In genomic region chr15:89173024-89173905, GRCm38 (mm10) we compare ENCODE assay signal across 9 mouse cellular contexts. TPM values are rescaled to one million over a fixed set of nuclear protein-coding genes. Genes with fewer than 3 reads are reported as not detected.
DNase-seq lines count a peak whose midpoint lies in the region; ATAC-seq and TF ChIP-seq lines count a peak whose summit lies in the region.
"Had no signal": no experiment of that assay in that cellular context is flagged by ENCODE, and none has a peak within 500 bp of the region (broad histone marks: within the 10 kb centered on the region; RNA-seq: fewer than 3 reads in every experiment).

No protein-coding gene starts in this region.

- peaks cover 19% of the 10 kb centered on the region for H3K36me3 ChIP-seq in forebrain, embryonic 14.5 days (ENCODE audit: control insufficient read depth, insufficient read depth, low read length)
- no peaks in the 10 kb centered on the region; the same call in 1 of the 2 replicates for H3K36me3 ChIP-seq in liver, postnatal 0 days (replicated peaks; ENCODE audit: insufficient read depth, low read length)

- H3K4me2 ChIP-seq in forebrain, embryonic 14.5 days (ENCODE audit: low read length) = peak overlapping the region; percentile 100
- H3K4me2 ChIP-seq in liver, postnatal 0 days (ENCODE audit: low read depth, low read length) = peak overlapping the region; percentile 91

- under 1% methylated on average over 60 of the region's 65 CpGs for WGBS in forebrain, embryonic 14.5 days
- under 1% methylated on average over 56 of the region's 65 CpGs for WGBS in liver, postnatal 0 days (ENCODE audit: insufficient replicate concordance)
- WGBS in olfactory bulb, adult 2 months = under 1% methylated on average over 65 of the region's 65 CpGs

- peak; percentile 21; the same call in 1 of the 2 replicates for TF ChIP-seq POLR2A in olfactory bulb, adult 2 months (IDR thresholded peaks at IDR 0.05; ENCODE audit: insufficient read depth, low read depth, low read length)

- H3K27ac ChIP-seq in left cerebral cortex, adult 2 months = peak overlapping the region; percentile 85
- H3K27ac ChIP-seq in forebrain, embryonic 14.5 days (ENCODE audit: low read depth, low read length) = peak overlapping the region; percentile 78
- H3K27ac ChIP-seq in liver, postnatal 0 days (ENCODE audit: low read depth) = peak overlapping the region; percentile 84
- peak overlapping the region; percentile 84 for H3K27ac ChIP-seq in olfactory bulb, adult 2 months (ENCODE audit: insufficient read depth, low read depth, low read length)

- intact Hi-C loops in left cerebral cortex, adult 2 months (cut with DNase I) = no loop called here

- no peak for TF ChIP-seq EP300 in liver, postnatal 0 days (IDR thresholded peaks at IDR 0.05; ENCODE audit: low read depth)

- peak; percentile 70 for ATAC-seq in forebrain, embryonic 14.5 days
- peak; percentile 24; the same call in 1 of the 2 replicates for ATAC-seq in liver, postnatal 0 days

- no peaks in the 10 kb centered on the region for H3K27me3 ChIP-seq in forebrain, embryonic 14.5 days (replicated peaks; ENCODE audit: control insufficient read depth, insufficient read depth, low read length)
- peaks cover 11% of the 10 kb centered on the region; the same call in 1 of the 2 replicates for H3K27me3 ChIP-seq in liver, postnatal 0 days (ENCODE audit: insufficient read depth, low read length)

- H3K9ac ChIP-seq in forebrain, embryonic 14.5 days (ENCODE audit: low read length) = peak overlapping the region; percentile 75
- peak overlapping the region; percentile 70 for H3K9ac ChIP-seq in liver, postnatal 0 days (replicated peaks)

- TF ChIP-seq CTCF in left cerebral cortex, adult 2 months (IDR thresholded peaks at IDR 0.05) = peak; percentile 2; the same call in 1 of the 2 replicates
- no peak for TF ChIP-seq CTCF in liver, postnatal 0 days (IDR thresholded peaks at IDR 0.05; ENCODE audit: low read depth)
- peak; percentile 20; the same call in 1 of the 2 replicates for TF ChIP-seq CTCF in olfactory bulb, adult 2 months (IDR thresholded peaks at IDR 0.05; ENCODE audit: insufficient read depth, low read depth, low read length)

- peaks cover 74% of the 10 kb centered on the region for H3K4me1 ChIP-seq in forebrain, embryonic 14.5 days (ENCODE audit: control insufficient read depth, insufficient read depth, low read length)
- peaks cover 76% of the 10 kb centered on the region for H3K4me1 ChIP-seq in liver, postnatal 0 days (ENCODE audit: insufficient read depth)
- H3K4me1 ChIP-seq in olfactory bulb, adult 2 months (ENCODE audit: control insufficient read depth, insufficient read depth, low read length) = peaks cover 75% of the 10 kb centered on the region

- H3K9me3 ChIP-seq in forebrain, embryonic 14.5 days (replicated peaks; ENCODE audit: control insufficient read depth, low read length) = no peaks in the 10 kb centered on the region
- no peaks in the 10 kb centered on the region for H3K9me3 ChIP-seq in liver, postnatal 0 days (ENCODE audit: low read length)

- peak; percentile 45 to 46 for DNase-seq in left cerebral cortex, adult 2 months (ENCODE audit: extremely low spot score in 1 of 2, low spot score in 2 of 2)
- DNase-seq in left cerebral cortex, adult 9 months (ENCODE audit: low spot score in 2 of 2) = no peak
- DNase-seq in brain, adult 2 months (ENCODE audit: low read depth, low spot score) = peak; percentile 63
- peak; percentile 89 for DNase-seq in forebrain, embryonic 14.5 days (ENCODE audit: low spot score)
- DNase-seq in kidney, adult 11 months = peak; percentile 77
- DNase-seq in liver, postnatal 0 days = peak; percentile 56
- no peak for DNase-seq in frontal cortex, postnatal 14 days (ENCODE audit: low spot score in 2 of 2)

- peak overlapping the region; percentile 82 for H3K4me3 ChIP-seq in left cerebral cortex, adult 2 months
- H3K4me3 ChIP-seq in forebrain, embryonic 14.5 days (ENCODE audit: low read depth, low read length) = peak overlapping the region; percentile 51
- peak overlapping the region; percentile 58 for H3K4me3 ChIP-seq in liver, postnatal 0 days (ENCODE audit: low read depth, low read length)
- peak overlapping the region; percentile 70 for H3K4me3 ChIP-seq in olfactory bulb, adult 2 months (ENCODE audit: insufficient read depth, low read depth, low read length)
- H3K4me3 ChIP-seq: myocyte had no signal

RNA-seq across cellular contexts. Expression of gene Plxnb2, which starts 7.3 kb away (rescaled TPM):
- 10 to 100 TPM; 49.4 to 53.3 TPM for total RNA-seq in left cerebral cortex, adult 2 months (2021)
- polyA plus RNA-seq in forebrain, embryonic 14.5 days (2014; fragmentation: Nextera tagmentation; extraction: Ambion mirVana) = 101 TPM in 2 replicates
- 27.2 and 29.7 TPM in 2 replicates for polyA plus RNA-seq in liver, postnatal 0 days (2015; fragmentation: Nextera tagmentation; extraction: Ambion mirVana)
- polyA plus RNA-seq in olfactory bulb, adult 2 months (2012; ENCODE audit: insufficient read depth, insufficient read length, low replicate concordance, missing spikeins) = 46.6 TPM in 1 of 2 replicates, not detected in the other

RNA-seq across cellular contexts. Expression of gene Dennd6b, which starts 23.0 kb away (rescaled TPM):
- 10 to 100 TPM; 52.2 to 53.9 TPM for total RNA-seq in left cerebral cortex, adult 2 months (2021)
- 39.0 and 49.2 TPM in 2 replicates for polyA plus RNA-seq in forebrain, embryonic 14.5 days (2014; fragmentation: Nextera tagmentation; extraction: Ambion mirVana)
- 2.6 and 2.7 TPM in 2 replicates for polyA plus RNA-seq in liver, postnatal 0 days (2015; fragmentation: Nextera tagmentation; extraction: Ambion mirVana)
- not detected in 2 replicates for polyA plus RNA-seq in olfactory bulb, adult 2 months (2012; ENCODE audit: insufficient read depth, insufficient read length, low replicate concordance, missing spikeins)

RNA-seq across cellular contexts. Expression of gene Mapk11, which starts 23.8 kb away (rescaled TPM):
- total RNA-seq in left cerebral cortex, adult 2 months (2021) = 10 to 100 TPM; 61.8 to 63.5 TPM
- 28.1 and 30.1 TPM in 2 replicates for polyA plus RNA-seq in forebrain, embryonic 14.5 days (2014; fragmentation: Nextera tagmentation; extraction: Ambion mirVana)
- 0.66 and 0.81 TPM in 2 replicates for polyA plus RNA-seq in liver, postnatal 0 days (2015; fragmentation: Nextera tagmentation; extraction: Ambion mirVana)
- polyA plus RNA-seq in olfactory bulb, adult 2 months (2012; ENCODE audit: insufficient read depth, insufficient read length, low replicate concordance, missing spikeins) = not detected in 2 replicates

RNA-seq across cellular contexts. Expression of gene Mapk12, which starts 32.8 kb away (rescaled TPM):
- total RNA-seq in left cerebral cortex, adult 2 months (2021) = 1 to 10 TPM; 8.3 to 9.3 TPM
- polyA plus RNA-seq in forebrain, embryonic 14.5 days (2014; fragmentation: Nextera tagmentation; extraction: Ambion mirVana) = 4.8 and 5.1 TPM in 2 replicates
- 2.1 and 2.4 TPM in 2 replicates for polyA plus RNA-seq in liver, postnatal 0 days (2015; fragmentation: Nextera tagmentation; extraction: Ambion mirVana)
- polyA plus RNA-seq in olfactory bulb, adult 2 months (2012; ENCODE audit: insufficient read depth, insufficient read length, low replicate concordance, missing spikeins) = not detected in 2 replicates

RNA-seq across cellular contexts. Expression of gene Ppp6r2, which starts 38.1 kb away (rescaled TPM):
- 100 to 1,000 TPM; 161 to 171 TPM for total RNA-seq in left cerebral cortex, adult 2 months (2021)
- 69.4 and 77.1 TPM in 2 replicates for polyA plus RNA-seq in forebrain, embryonic 14.5 days (2014; fragmentation: Nextera tagmentation; extraction: Ambion mirVana)
- polyA plus RNA-seq in liver, postnatal 0 days (2015; fragmentation: Nextera tagmentation; extraction: Ambion mirVana) = 13.9 and 18.1 TPM in 2 replicates
- not detected in 2 replicates for polyA plus RNA-seq in olfactory bulb, adult 2 months (2012; ENCODE audit: insufficient read depth, insufficient read length, low replicate concordance, missing spikeins)

Comparison
In these comparisons a context has a peak if more than half of its experiments do, and no peak if none do; other contexts are left out.
1. DNase-seq: peak in left cerebral cortex, adult 2 months (2 of 2), brain, adult 2 months (single experiment), forebrain, embryonic 14.5 days (single experiment), kidney, adult 11 months (single experiment) and liver, postnatal 0 days (single experiment); none in left cerebral cortex, adult 9 months (0 of 2) and frontal cortex, postnatal 14 days (0 of 2).
2. Peak in every context shown above with its lines, with median percentiles within 50 percentile points of each other: H3K27ac ChIP-seq and H3K4me3 ChIP-seq.